Mouse (Mus musculus): ENCODE data around the gene Rap1a.

The Rap1a gene

GRCm38 (mm10) chr3:105806519-105807249, 5.5 kb upstream of the Rap1a start:
- DNase-seq (ENCODE audit: low read depth, low spot score), result no peak

DNA sequence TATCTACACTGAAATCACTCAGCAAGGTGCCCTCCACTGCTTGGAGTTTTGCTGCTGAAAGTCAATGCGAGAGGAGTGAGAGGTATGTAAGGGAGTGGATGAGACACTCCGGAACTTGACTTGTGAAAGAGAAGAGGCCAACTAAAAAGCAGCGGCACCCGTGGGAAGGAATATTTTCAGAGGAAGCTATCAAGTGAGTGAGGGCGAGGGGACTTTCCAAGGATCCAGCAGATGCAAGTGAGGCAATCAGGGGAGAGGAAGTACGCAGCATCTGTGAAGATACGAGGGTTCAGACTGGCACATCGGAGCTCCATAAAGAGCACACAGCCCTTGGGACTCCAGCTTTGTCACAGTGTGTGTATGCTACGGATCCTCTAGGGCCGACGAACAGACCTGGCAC, 2.5 kb upstream of the Rap1a start:
- no peak for DNase-seq (ENCODE audit: low read depth, low spot score)

GRCm38 (mm10) chr3:105800675-105801190, 403 bp downstream of the Rap1a start:
- DNase-seq (ENCODE audit: low read depth, low spot score), result no peak

DNA sequence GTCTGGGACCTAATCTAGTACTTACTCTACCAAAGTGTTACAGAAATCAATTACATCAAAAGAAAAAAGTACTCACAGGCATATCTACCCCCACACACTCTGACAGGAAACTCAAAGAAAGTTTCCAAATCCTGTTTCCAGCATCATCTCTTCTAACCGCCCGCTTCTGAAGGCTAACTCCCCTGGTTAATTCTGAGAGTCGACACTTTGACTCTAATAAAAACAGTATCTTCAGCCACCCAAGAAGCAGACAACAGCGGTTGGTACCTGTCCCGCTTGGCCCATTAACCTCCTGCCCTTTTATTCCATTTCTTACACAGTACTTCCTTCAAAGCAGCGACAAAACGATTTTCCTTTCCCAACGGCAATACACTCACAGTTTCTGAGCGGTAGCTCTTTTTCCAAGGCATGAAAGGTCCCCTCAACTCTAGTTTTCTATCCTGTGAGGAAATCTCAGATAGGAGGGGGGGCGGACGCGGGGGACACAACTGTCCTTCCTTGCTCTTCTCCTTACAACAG, 921 bp downstream of the Rap1a start:
- no peak for DNase-seq (ENCODE audit: low read depth, low spot score)

DNA sequence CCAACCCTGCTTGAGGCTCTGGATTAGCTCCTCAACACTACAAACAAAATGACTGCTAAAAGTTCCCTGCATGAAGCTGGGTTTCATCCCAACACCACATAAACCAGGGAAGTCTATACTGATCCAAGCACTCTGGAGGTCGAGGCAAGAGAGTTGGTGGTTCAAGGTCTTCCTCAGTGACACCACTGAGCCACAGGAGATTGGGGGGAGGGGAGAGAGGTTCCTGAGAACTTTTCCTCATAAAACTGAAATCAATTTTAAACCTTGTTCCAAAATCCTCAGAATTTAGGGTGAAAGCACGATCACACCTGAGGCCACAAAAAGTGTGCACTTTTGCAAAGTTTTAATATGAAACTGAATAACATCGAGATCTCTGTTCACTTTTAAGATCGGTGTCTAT, 1.8 kb downstream of the Rap1a start:
- no peak for DNase-seq (ENCODE audit: low read depth, low spot score)

DNA sequence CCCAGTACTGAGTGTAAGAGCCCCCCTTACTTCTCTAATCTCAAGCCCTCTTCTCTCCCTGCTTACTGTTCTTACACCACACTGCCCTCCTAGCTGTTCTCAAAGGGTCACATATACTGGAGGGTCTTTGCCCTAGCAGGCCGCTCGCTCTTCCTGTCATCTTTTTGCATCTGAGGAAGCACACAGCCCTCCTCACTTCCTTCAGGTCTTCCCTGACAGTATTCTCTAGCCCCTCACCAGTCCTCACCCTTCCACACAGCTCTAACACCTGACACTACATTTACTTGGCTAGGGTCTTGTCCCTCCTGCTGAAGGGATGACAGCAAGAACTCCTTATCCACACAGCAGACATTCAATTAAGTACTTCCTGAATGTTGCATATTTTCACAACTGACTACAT, 2.4 kb downstream of the Rap1a start:
- DNase-seq (ENCODE audit: low read depth, low spot score), result no peak

DNA sequence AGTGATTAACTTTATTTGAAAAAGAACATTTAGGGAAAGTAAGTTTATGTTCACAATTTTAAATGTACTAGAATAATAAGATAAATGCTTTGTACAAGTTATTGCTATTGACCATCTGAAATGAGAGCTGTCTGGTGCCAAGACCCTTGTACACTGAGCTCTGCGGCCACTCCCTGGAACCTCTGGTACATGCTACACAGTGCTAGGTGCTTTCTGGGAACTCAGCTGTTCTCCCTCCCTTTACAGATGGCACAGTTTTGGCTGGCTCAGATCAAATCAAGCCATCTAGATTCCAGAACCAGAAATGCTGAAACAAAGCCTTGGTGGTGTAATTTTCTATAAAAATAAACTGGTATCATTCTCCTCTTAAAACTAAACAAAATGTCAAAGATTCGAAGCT, 3.7 kb downstream of the Rap1a start:
- DNase-seq (ENCODE audit: low read depth, low spot score), result no peak

GRCm38 (mm10) chr3:105796761-105797160, 4.4 kb downstream of the Rap1a start:
- no peak for DNase-seq (ENCODE audit: low read depth, low spot score)

DNA sequence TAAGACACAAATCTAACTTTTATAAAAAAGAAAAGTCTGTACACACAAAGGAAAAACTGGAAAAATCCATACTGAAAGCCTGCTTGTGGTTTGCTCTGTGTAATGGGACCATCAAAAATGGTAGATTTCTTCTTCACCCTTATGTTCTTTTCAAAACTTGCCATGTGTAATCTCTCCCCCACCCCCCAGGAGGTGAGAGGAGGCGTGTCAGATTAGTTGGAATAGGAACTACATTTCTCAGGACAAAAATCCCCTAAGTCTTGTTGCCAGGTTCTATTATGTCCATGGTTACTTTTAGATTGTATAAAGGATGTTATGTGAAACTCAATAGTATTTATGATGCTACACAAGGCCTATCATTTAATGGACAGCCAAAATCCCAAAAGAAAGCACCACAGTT, 6.8 kb downstream of the Rap1a start:
- DNase-seq (ENCODE audit: low read depth, low spot score), result no peak

DNA sequence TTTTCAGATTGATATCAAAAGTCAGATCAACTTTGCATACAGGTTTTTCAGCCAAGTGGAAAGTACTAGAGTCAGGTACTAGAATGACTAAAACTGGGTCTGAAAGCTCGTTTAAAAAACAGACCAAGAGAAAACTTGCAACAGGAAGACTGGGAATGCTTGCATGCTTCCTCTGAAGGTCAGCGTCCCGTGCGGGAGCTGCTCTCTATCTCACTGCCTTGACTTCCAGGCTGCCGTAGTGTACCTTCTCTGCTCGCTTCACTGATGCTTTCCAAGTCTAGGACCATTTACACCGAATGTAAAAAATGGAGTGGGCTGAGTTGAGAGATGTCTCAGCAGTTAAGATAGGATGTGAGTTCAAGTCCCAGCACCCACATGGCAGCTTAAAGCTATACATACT, 8.8 kb downstream of the Rap1a start:
- no peak for DNase-seq (ENCODE audit: low read depth, low spot score)

- no peak for DNase-seq (ENCODE audit: low read depth, low spot score)
Measured at GRCm38 (mm10) chr3:105791129-105791528, 10.0 kb downstream of the Rap1a start.

- no peak for DNase-seq (ENCODE audit: low read depth, low spot score)
Measured at GRCm38 (mm10) chr3:105790338-105790737, 10.8 kb downstream of the Rap1a start.

- no peak for DNase-seq (ENCODE audit: low read depth, low spot score)
Measured at GRCm38 (mm10) chr3:105789776-105790175, 11.4 kb downstream of the Rap1a start.

DNA sequence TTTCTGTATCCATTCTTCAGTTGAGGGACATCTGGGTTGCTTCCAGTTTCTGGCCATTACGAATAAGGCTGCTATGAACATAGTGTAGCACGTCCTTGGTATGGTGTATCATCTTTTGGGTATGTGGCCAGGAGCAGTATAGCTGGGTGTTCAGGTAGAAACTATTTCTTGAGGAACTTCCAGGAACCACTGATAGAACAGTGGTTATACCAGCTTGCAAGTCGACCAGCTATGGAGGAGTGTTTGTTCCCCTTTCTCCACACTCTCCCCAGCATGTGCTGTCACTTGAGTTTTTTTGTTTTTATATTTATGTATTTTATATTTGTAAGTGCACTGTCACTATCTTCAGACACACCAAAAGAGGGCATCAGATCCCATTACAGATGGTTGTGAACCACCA, 13.8 kb downstream of the Rap1a start:
- DNase-seq (ENCODE audit: low read depth, low spot score), result no peak

DNA sequence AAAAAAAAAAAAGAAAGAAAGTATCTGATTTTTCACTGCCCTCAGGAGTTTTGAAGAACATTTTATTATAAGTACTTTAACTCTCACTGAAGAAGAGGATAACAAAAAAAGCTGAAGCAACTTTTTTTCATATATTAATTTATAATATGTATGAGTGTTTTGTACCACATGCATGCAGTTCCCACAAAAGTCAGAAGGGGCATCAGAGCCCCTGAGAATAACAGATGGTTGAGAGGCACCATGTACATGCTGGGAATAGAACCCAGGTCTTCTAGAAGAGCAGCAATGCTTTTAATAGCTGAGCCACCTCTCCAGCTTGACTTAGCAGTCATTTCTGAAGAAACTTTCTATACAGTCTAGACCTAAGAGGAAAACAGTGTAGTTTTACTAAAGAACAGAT, 15.3 kb downstream of the Rap1a start:
- no peak for DNase-seq (ENCODE audit: low read depth, low spot score)

DNA sequence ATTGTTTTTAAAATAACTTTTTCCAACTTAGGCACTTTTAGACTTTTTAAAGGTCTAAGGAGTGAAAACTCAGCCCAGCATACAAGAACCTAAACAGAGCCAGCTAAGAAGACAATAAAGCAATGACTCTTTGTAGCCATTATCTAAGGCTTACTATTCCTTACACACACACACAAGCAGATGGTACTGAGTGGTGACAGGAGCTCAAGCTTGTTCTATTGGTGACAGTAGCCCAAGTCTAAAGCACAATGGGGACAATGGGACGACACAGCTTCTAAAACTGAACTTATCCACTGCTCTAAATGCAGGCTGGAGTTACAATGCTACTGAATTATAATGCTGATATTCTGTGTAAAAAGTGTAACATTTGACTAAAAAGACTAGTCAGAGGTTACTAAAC, 17.3 kb downstream of the Rap1a start:
- no peak for DNase-seq (ENCODE audit: low read depth, low spot score)

DNA sequence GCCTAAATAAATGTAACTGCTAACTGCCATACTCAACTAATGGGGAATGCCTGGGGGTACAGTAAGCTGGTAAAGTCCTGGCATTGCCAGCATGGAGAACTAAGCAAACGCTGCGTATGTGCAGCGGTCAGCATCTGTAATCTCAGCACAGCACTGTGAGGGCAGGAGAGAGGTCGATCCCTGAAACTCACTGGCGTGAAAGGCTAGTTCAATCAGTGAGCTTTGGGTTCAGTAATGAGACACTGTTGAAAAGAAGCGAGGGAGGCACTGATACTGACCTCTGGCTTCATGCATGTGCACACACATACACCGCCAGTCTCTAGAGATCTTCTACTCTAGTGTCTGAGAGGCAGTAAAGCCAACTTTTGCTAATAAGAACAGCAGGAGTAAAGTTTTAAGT, 18.7 kb downstream of the Rap1a start:
- no peak for DNase-seq (ENCODE audit: low read depth, low spot score)

DNA sequence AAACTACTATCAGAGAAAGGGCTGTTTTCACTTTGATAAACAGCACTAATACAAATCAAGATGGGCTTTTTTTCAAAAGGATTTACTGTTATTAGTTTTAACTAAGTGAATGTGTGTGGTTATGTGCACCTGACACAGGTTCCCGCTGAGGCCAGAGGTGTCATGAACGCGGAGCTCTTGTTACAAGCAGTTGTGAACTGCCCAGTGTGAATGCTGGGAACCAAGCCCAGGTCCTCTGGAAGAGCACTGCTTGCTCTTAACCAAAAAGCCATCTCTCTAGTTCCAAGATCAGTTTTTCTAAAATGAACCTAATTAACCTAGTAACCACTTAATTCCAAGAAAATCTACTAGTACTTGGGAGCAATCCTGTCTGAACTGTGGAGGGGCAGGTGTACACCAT, 23.1 kb downstream of the Rap1a start:
- no peak for DNase-seq (ENCODE audit: low read depth, low spot score)

DNA sequence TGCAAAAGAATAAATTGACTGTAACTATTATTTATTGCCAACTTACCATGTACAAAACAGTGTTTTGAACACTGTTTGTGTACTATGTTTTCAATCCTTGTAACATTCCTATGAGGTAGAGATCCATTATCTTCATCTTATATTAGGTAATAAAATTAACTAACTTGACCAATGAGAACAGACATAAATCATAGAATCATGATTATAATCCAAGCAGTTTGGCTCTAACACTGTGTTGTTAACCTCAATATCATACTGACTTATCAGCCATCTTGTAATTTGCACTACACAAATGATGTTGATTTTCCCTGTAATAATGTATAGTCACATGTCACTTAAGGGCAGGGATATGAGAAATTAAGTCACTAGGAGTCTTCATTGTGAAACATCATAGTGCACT, 26.6 kb downstream of the Rap1a start:
- DNase-seq (ENCODE audit: low read depth, low spot score), result no peak

DNA sequence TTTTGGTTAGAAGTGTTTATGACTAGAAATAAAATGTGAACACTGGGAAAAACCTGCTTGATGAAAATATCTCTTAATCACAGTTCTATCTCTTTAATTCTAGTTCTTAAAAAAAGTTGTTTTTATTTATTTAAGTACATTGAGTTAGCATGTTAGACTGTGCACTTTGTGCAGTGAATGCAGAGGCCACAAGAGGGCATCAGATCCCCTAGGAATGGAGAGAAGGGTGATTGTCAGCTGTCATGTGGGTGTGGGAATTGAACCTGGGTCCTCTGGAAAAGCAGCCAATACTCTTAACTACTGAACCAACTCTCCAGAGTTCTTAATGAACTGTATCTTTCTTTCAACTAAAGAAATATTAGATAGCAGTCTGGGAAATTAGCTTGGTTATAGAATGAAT, 29.6 kb downstream of the Rap1a start:
- no peak for DNase-seq (ENCODE audit: low read depth, low spot score)

- no peak for DNase-seq (ENCODE audit: low read depth, low spot score)
Measured at GRCm38 (mm10) chr3:105770836-105771235, 30.3 kb downstream of the Rap1a start.

GRCm38 (mm10) chr3:105769380-105769779, 31.8 kb downstream of the Rap1a start:
- no peak for DNase-seq (ENCODE audit: low read depth, low spot score)

DNA sequence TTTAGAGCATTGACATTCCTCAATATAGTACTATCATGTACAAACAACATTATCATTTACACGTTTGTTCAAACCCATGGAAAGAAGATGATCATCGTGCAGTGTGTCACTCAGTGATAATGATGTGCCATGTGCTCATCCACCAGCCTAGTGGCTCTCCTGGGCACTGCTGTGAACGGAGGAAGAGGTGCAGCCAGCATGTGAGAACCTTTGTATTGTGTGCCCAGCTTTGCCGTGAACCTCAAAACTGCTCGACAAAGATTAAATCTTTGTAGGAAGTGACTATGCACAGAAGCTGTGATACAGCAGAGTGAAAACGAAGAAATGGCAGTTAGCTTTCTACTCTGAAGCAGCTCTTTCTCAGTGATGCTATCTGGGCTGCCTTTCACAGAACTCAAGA, 32.6 kb downstream of the Rap1a start:
- DNase-seq (ENCODE audit: low read depth, low spot score), result no peak
